Mouse (Mus musculus): ENCODE measurements around the gene Rtn2.
A peak's percentile ranks its signal among the peaks of the same experiment; 100 is the strongest.

Gene Rtn2

DNA sequence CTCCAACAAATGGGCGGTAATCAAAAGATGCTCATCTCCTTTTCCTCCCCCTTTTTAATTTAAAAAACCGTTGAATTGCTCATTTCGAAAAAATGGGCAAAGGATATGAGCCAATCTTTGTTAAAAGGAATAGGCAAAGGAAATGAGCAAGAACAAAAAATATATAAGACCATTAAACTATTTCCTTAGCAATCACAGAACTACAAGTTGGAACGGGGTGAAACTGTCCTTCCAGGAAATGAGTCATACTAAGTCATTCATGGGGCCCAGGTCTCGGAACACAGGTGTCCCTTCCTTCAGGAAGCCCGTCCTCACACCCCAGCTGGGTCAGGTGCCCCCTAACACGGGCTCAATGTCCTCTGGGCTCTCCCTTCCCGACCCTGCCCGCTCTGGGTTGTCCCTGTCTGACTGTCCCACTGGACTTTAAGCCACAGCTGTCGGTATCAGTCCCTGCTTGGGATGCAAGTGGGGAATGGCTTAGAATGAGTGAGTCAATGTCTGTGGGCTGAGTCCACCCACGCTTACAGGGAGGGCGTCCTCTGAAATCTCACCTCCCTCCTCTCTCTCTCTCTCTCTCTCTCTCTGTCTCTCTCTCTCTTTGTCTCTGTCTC lies 61.9 kb downstream of the Rtn2 start, which contains the start of gene Ercc1:
Gene Ercc1, plus strand, starts transcription at position 542 of the 611 bp plus-strand sequence.
- no peak for DNase-seq (ENCODE audit: low spot score in 2 of 2)

DNA sequence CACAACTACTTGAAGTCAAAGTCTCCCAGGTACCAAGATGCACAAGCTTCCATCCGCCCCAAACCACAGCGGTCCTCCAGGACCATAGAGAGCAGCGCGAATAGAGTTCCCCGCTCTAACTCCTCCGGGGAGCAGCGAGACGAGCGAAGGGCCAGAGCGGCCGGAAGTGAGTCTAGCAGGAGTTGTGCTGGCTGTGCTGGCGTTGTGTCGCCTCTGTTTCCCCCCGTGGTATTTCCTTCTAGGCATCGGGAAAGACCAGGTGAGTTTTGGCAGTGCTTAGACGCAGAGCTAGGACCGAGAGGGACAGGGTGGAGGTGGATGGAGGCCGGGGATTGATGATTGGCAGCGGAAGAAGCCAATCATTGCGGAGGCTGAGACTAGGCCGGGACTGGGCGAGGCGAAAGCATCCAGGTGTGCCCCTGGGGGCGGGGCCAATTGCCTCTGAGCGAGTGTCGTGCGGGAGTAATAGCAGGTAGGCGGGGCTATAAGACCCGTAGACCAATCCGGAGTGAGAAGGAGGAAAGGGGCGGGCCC lies 62.6 kb downstream of the Rtn2 start:
- DNase-seq (ENCODE audit: low spot score in 2 of 2) = peak; percentile 92 to 96
